Mouse (Mus musculus) ES-E14 (cell line): ENCODE results near the gene Kremen1. TPM values are rescaled to one million over a fixed set of nuclear protein-coding genes. Genes with fewer than 3 reads are reported as not detected.

Experiments
- DNase-seq: peaks from one replicate; pipeline ENCODE4 v3.0.0-alpha.2; 2013; ENCODE audit warnings: low read depth, low spot score
- H3K27ac ChIP-seq: 2 replicates; pipeline ENCODE4 v1.5.1; 2012; ENCODE audit warnings: low read depth, mild to moderate bottlenecking, low read length, moderate library complexity, mixed read lengths; ENCODE audit not compliant: poor library complexity, insufficient read depth, severe bottlenecking
- H3K36me3 ChIP-seq: 2 replicates; pipeline ENCODE4 v1.6.1; 2012; ENCODE audit warnings: mild to moderate bottlenecking, low read length, moderate library complexity, mixed read lengths; ENCODE audit not compliant: control insufficient read depth, poor library complexity, insufficient read depth, severe bottlenecking
- H3K4me1 ChIP-seq, 2 experiments: fragments of 150-350 bp in 1 of 2; sonication (generic) in 1 of 2; 2 replicates each; pipeline ENCODE4 v1.6.1; 2012; ENCODE audit warnings: low read length in 2 of 2, mild to moderate bottlenecking in 1 of 2, mixed read lengths in 1 of 2; ENCODE audit not compliant: control insufficient read depth in 2 of 2, insufficient read depth in 2 of 2, poor library complexity in 1 of 2
- H3K4me3 ChIP-seq, 2 experiments: fragments of 150-350 bp in 1 of 2; sonication (generic) in 1 of 2; 2 replicates each; pipeline ENCODE4 v1.5.1; 2012; ENCODE audit warnings: low read length in 2 of 2, low read depth in 1 of 2, mild to moderate bottlenecking in 1 of 2, mixed read lengths in 1 of 2; ENCODE audit not compliant: insufficient read depth in 1 of 2, poor library complexity in 1 of 2, severe bottlenecking in 1 of 2
- H3K9ac ChIP-seq: 2 replicates; pipeline ENCODE4 v1.6.1; 2012; ENCODE audit warnings: low read depth, mild to moderate bottlenecking, low read length, mixed read lengths; ENCODE audit not compliant: poor library complexity, insufficient read depth, severe bottlenecking
- H3K9me3 ChIP-seq: fragments of 150-350 bp; sonication (generic); 2 replicates; pipeline ENCODE4 v1.6.1; 2012; ENCODE audit warnings: low read depth, mild to moderate bottlenecking, low read length; ENCODE audit not compliant: control insufficient read depth, insufficient read depth
- CHD2 ChIP-seq: IDR thresholded peaks from 2 replicates; pipeline ENCODE4 v1.6.1; 2014; ENCODE audit warnings: mild to moderate bottlenecking, low read depth, low read length, inconsistent platforms
- HCFC1 ChIP-seq: IDR thresholded peaks from 2 replicates; pipeline ENCODE4 v1.6.1; 2012; ENCODE audit warnings: low read length, inconsistent platforms, borderline replicate concordance; ENCODE audit not compliant: insufficient read depth
- MAFK ChIP-seq: IDR thresholded peaks from 2 replicates; pipeline ENCODE4 v1.6.1; 2014; ENCODE audit warnings: mild to moderate bottlenecking, low read depth, low read length, inconsistent platforms; ENCODE audit not compliant: insufficient read depth
- ZC3H11A ChIP-seq: IDR thresholded peaks from 2 replicates; pipeline ENCODE4 v1.6.1; 2012; ENCODE audit warnings: low read depth, mild to moderate bottlenecking, inconsistent platforms, low read length, borderline replicate concordance
- ZNF384 ChIP-seq: IDR thresholded peaks from 2 replicates; pipeline ENCODE4 v1.6.1; 2012; ENCODE audit warnings: low read depth, low read length, inconsistent platforms
- in situ Hi-C, 2 experiments: fragments of 600-800 bp; cut with MboI; formaldehyde crosslinking; loops; one replicate each; pipeline ENCODE4 v1.15.1; 2025; ENCODE audit warnings: low sequenced_read_pairs in 2 of 2, inconsistent platforms in 1 of 2; ENCODE audit not compliant: unreplicated experiment in 2 of 2
- total RNA-seq: library from RNA; depleted of rRNA; stranded (reverse); fragments of 300-350 nt; gene quantifications from 2 replicates; pipeline ENCODE4 v1.2.3, GENCODE M21; 2012

Kremen1 gene
- total RNA-seq, 1 experiment, result 17.9 TPM

GRCm38 (mm10) chr11:5197068-5197467, 64.3 kb downstream of the Kremen1 start:
- Histone ChIP-seq H3K36me3 (peaks cover 4% of the 10 kb centered on the region; the same call in 1 of the 2 replicates), H3K27ac (no peak overlapping the region), H3K9me3 (no peaks in the 10 kb centered on the region), H3K4me1 (peaks cover 0 to 9% of the 10 kb centered on the region in 2 experiments; a peak in 1 of 4 replicates), H3K4me3 (no peak overlapping the region), H3K9ac (no peak overlapping the region)
- no peak for DNase-seq
- in situ Hi-C loops, result no loop called here
- TF ChIP-seq ZC3H11A, result no peak
- no peak for TF ChIP-seq MAFK
- TF ChIP-seq ZNF384, result no peak
- TF ChIP-seq HCFC1, result no peak
- TF ChIP-seq CHD2, result no peak

- no peak overlapping the region for H3K27ac ChIP-seq
- H3K9ac ChIP-seq, result no peak overlapping the region
- no peaks in the 10 kb centered on the region for H3K9me3 ChIP-seq
- no peak for TF ChIP-seq ZNF384
- no peak for TF ChIP-seq ZC3H11A
- TF ChIP-seq MAFK, result no peak
- no peak for TF ChIP-seq HCFC1
- TF ChIP-seq CHD2, result no peak
- peaks cover 0 to 9% of the 10 kb centered on the region in 2 experiments; a peak in 1 of 4 replicates for H3K4me1 ChIP-seq
- in situ Hi-C loops, result no loop called here
- no peak for DNase-seq
- H3K4me3 ChIP-seq, result no peak overlapping the region
- peaks cover 4% of the 10 kb centered on the region; the same call in 1 of the 2 replicates for H3K36me3 ChIP-seq
Observed at GRCm38 (mm10) chr11:5196583-5196982, 64.8 kb downstream of the Kremen1 start.

- Histone ChIP-seq H3K4me3 (no peak overlapping the region), H3K36me3 (peaks cover 4% of the 10 kb centered on the region; the same call in 1 of the 2 replicates), H3K9ac (no peak overlapping the region), H3K4me1 (peaks cover 0 to 9% of the 10 kb centered on the region in 2 experiments; a peak in 1 of 4 replicates), H3K27ac (no peak overlapping the region), H3K9me3 (no peaks in the 10 kb centered on the region)
- in situ Hi-C loops, result no loop called here
- no peak for TF ChIP-seq ZNF384
- no peak for DNase-seq
Observed at GRCm38 (mm10) chr11:5193576-5193881, 67.8 kb downstream of the Kremen1 start.

GRCm38 (mm10) chr11:5192840-5193575, 68.3 kb downstream of the Kremen1 start:
- no peak for DNase-seq
- H3K9ac ChIP-seq, result no peak overlapping the region
- in situ Hi-C loops, result no loop called here
- no peaks in the 10 kb centered on the region for H3K9me3 ChIP-seq
- no peak overlapping the region for H3K4me3 ChIP-seq
- no peak overlapping the region; the same call in 1 of the 2 replicates for H3K27ac ChIP-seq
- H3K4me1 ChIP-seq, result peaks cover 0 to 9% of the 10 kb centered on the region in 2 experiments; a peak in 1 of 4 replicates
- TF ChIP-seq ZNF384 (no peak), MAFK (no peak), CHD2 (no peak), ZC3H11A (no peak), HCFC1 (no peak)
- H3K36me3 ChIP-seq, result peaks cover 4% of the 10 kb centered on the region; the same call in 1 of the 2 replicates
